Mouse (Mus musculus): ENCODE measurements at regions not wholly inside any gene's neighbourhood (a gene's known extent, or its start where the extent isn't known, plus 50 kb on each side); places are given as distances from the start of the nearest gene placed in this dataset.

- no peak for TF ChIP-seq CTCF (IDR thresholded peaks at IDR 0.05; ENCODE audit: extremely low read depth, insufficient read depth, low read length)
- no peak for TF ChIP-seq POLR2A (IDR thresholded peaks at IDR 0.05; ENCODE audit: extremely low read depth, insufficient read depth, low read length)
Observed at GRCm38 (mm10) chr6:104999601-105000000, 507.0 kb downstream of the Cntn6 start.
